Mouse (Mus musculus): ENCODE results near the gene C130073F10Rik.

- TF ChIP-seq CTCF (IDR thresholded peaks at IDR 0.05; ENCODE audit: low read depth, low read length) (no peak), POLR2A (IDR thresholded peaks at IDR 0.05; ENCODE audit: extremely low read depth, insufficient read depth, low read length) (no peak)
Observed at GRCm38 (mm10) chr4:101893656-101894420, at the start of gene C130073F10Rik.
